Mouse (Mus musculus) brain, embryonic 14.5 days (tissue): ENCODE results near the gene Foxp4.

Source experiments
- CTCF ChIP-seq: fragments of 200-500 bp; IDR thresholded peaks from 2 replicates; pipeline ENCODE4 v1.5.1; 2012; ENCODE audit warnings: inconsistent platforms, mild to moderate bottlenecking, moderate library complexity, borderline replicate concordance; ENCODE audit not compliant: insufficient read depth, insufficient read length; ENCODE audit errors: extremely low read depth
- POLR2A ChIP-seq: fragments of 200-500 bp; IDR thresholded peaks from 2 replicates; pipeline ENCODE4 v1.6.1; 2012; ENCODE audit warnings: mild to moderate bottlenecking, inconsistent platforms, borderline replicate concordance; ENCODE audit not compliant: poor library complexity, insufficient read depth, insufficient read length, severe bottlenecking; ENCODE audit errors: extremely low read depth

DNA sequence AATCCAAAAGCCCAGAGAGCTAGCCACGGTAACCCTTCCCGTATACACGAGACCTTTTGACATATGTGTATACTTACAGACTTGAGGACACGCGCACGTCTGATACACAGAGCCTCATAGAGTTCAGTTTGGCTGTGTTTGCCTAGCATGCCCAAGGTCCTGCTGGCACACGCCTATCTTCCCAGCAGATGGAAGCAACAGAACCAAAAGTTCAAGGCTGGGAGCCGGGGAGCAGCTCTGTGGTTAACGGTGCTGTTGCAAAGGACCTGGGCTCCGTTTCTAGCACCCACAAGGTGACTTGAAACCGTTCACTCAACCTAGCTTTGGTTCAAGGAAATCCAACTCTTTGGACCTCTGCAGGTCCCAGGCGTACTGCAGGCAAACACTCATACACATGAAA, 25.0 kb upstream of the Foxp4 start:
- TF ChIP-seq POLR2A (no peak), CTCF (no peak)
